Mouse (Mus musculus): ENCODE data around the gene Xpa. TPM values are rescaled to one million over a fixed set of nuclear protein-coding genes. Genes with fewer than 3 reads are reported as not detected.

Xpa gene
- polyA plus RNA-seq, 1 experiment from 2014 or later, result 21.1 TPM

- Histone ChIP-seq H3K27ac (no peak overlapping the region), H3K9me3 (no peaks in the 10 kb centered on the region), H3K4me3 (no peak overlapping the region), H3K4me1 (0 out of 2 replicates have a peak, but pooled peaks cover 5% of the 10 kb centered on the region), H3K27me3 (ENCODE audit: poor library complexity, severe bottlenecking) (no peaks in the 10 kb centered on the region), H3K36me3 (replicated peaks) (peaks cover 92% of the 10 kb centered on the region)
- 94% methylated on average over 7 of the region's 7 CpGs for WGBS
- DNase-seq (ENCODE audit: extremely low spot score, low spot score), result no peak
Observed at GRCm38 (mm10) chr4:46182181-46182580, 13.9 kb downstream of the Xpa start.

- Histone ChIP-seq H3K36me3 (replicated peaks) (peaks cover 98% of the 10 kb centered on the region), H3K4me3 (no peak overlapping the region), H3K4me1 (0 out of 2 replicates have a peak, but pooled peaks cover 5% of the 10 kb centered on the region), H3K27me3 (ENCODE audit: poor library complexity, severe bottlenecking) (no peaks in the 10 kb centered on the region), H3K9me3 (no peaks in the 10 kb centered on the region), H3K27ac (no peak overlapping the region)
- WGBS, result 67% methylated on average over 6 of the region's 6 CpGs
- no peak for DNase-seq (ENCODE audit: extremely low spot score, low spot score)
Observed at GRCm38 (mm10) chr4:46181168-46181567, 14.9 kb downstream of the Xpa start.

- Histone ChIP-seq H3K27ac (no peak overlapping the region), H3K4me1 (0 out of 2 replicates have a peak, but pooled peaks cover 5% of the 10 kb centered on the region), H3K36me3 (replicated peaks) (peaks cover 100% of the 10 kb centered on the region), H3K9me3 (no peaks in the 10 kb centered on the region), H3K4me3 (no peak overlapping the region), H3K27me3 (ENCODE audit: poor library complexity, severe bottlenecking) (no peaks in the 10 kb centered on the region)
- DNase-seq (ENCODE audit: extremely low spot score, low spot score), result no peak
- WGBS, result 87% methylated on average over 7 of the region's 7 CpGs
Observed at GRCm38 (mm10) chr4:46177496-46177895, 18.6 kb downstream of the Xpa start.

- H3K27me3 ChIP-seq (ENCODE audit: poor library complexity, severe bottlenecking), result no peaks in the 10 kb centered on the region
- no peak for DNase-seq (ENCODE audit: extremely low spot score, low spot score)
- no peaks in the 10 kb centered on the region for H3K9me3 ChIP-seq
- H3K4me3 ChIP-seq, result no peak overlapping the region
- 85% methylated on average over 5 of the region's 5 CpGs for WGBS
- no peak overlapping the region for H3K27ac ChIP-seq
- 0 out of 2 replicates have a peak, but pooled peaks cover 5% of the 10 kb centered on the region for H3K4me1 ChIP-seq
- H3K36me3 ChIP-seq (replicated peaks), result peaks cover 100% of the 10 kb centered on the region
Observed at GRCm38 (mm10) chr4:46177018-46177417, 19.1 kb downstream of the Xpa start.

GRCm38 (mm10) chr4:46176313-46176712, 19.8 kb downstream of the Xpa start:
- Histone ChIP-seq H3K4me1 (0 out of 2 replicates have a peak, but pooled peaks cover 4% of the 10 kb centered on the region), H3K36me3 (replicated peaks) (peaks cover 100% of the 10 kb centered on the region)
- WGBS, result 80% methylated on average over 4 of the region's 4 CpGs

GRCm38 (mm10) chr4:46171761-46172160, 24.4 kb downstream of the Xpa start:
- H3K4me1 ChIP-seq, result no peaks in the 10 kb centered on the region
- H3K27ac ChIP-seq, result no peak overlapping the region
- H3K4me3 ChIP-seq, result no peak overlapping the region
- H3K36me3 ChIP-seq (replicated peaks), result peaks cover 100% of the 10 kb centered on the region
- 92% methylated on average over 7 of the region's 7 CpGs for WGBS
- no peak for DNase-seq (ENCODE audit: extremely low spot score, low spot score)
- no peaks in the 10 kb centered on the region for H3K27me3 ChIP-seq (ENCODE audit: poor library complexity, severe bottlenecking)
- no peaks in the 10 kb centered on the region for H3K9me3 ChIP-seq

More at GRCm38 (mm10) chr4:46176313-46176712, 19.8 kb downstream of the Xpa start:
- Histone ChIP-seq H3K4me3 (no peak overlapping the region), H3K9me3 (no peaks in the 10 kb centered on the region), H3K27ac (no peak overlapping the region), H3K27me3 (ENCODE audit: poor library complexity, severe bottlenecking) (no peaks in the 10 kb centered on the region)
- no peak for DNase-seq (ENCODE audit: extremely low spot score, low spot score)

GRCm38 (mm10) chr4:46165831-46166230, 30.3 kb downstream of the Xpa start:
- Histone ChIP-seq H3K36me3 (replicated peaks) (peaks cover 100% of the 10 kb centered on the region), H3K27me3 (ENCODE audit: poor library complexity, severe bottlenecking) (no peaks in the 10 kb centered on the region), H3K4me1 (no peaks in the 10 kb centered on the region), H3K27ac (no peak overlapping the region), H3K4me3 (no peak overlapping the region), H3K9me3 (no peaks in the 10 kb centered on the region)
- no peak for DNase-seq (ENCODE audit: extremely low spot score, low spot score)
- WGBS, result 95% methylated on average over 5 of the region's 5 CpGs

GRCm38 (mm10) chr4:46164027-46164426, 32.1 kb downstream of the Xpa start:
- no peaks in the 10 kb centered on the region for H3K9me3 ChIP-seq
- H3K27me3 ChIP-seq (ENCODE audit: poor library complexity, severe bottlenecking), result no peaks in the 10 kb centered on the region
- H3K4me1 ChIP-seq, result no peaks in the 10 kb centered on the region
- no peak overlapping the region for H3K27ac ChIP-seq
- no peak overlapping the region for H3K4me3 ChIP-seq
- WGBS, result 88% methylated on average over 2 of the region's 2 CpGs
- DNase-seq (ENCODE audit: extremely low spot score, low spot score), result no peak
- peaks cover 100% of the 10 kb centered on the region for H3K36me3 ChIP-seq (replicated peaks)

GRCm38 (mm10) chr4:46151903-46152544, 44.1 kb downstream of the Xpa start:
- Histone ChIP-seq H3K9me3 (no peaks in the 10 kb centered on the region), H3K27me3 (ENCODE audit: poor library complexity, severe bottlenecking) (no peaks in the 10 kb centered on the region), H3K4me3 (no peak overlapping the region), H3K36me3 (replicated peaks) (peaks cover 98% of the 10 kb centered on the region), H3K4me1 (no peaks in the 10 kb centered on the region), H3K27ac (no peak overlapping the region)
- WGBS, result 94% methylated on average over 12 of the region's 12 CpGs
- no peak for DNase-seq (ENCODE audit: extremely low spot score, low spot score)

- no peak overlapping the region for H3K27ac ChIP-seq
- no peak overlapping the region for H3K4me3 ChIP-seq
- H3K4me1 ChIP-seq, result no peaks in the 10 kb centered on the region
- peaks cover 96% of the 10 kb centered on the region for H3K36me3 ChIP-seq (replicated peaks)
- H3K27me3 ChIP-seq (ENCODE audit: poor library complexity, severe bottlenecking), result no peaks in the 10 kb centered on the region
- DNase-seq (ENCODE audit: extremely low spot score, low spot score), result no peak
- 97% methylated on average over 1 of the region's 1 CpGs for WGBS
- no peaks in the 10 kb centered on the region for H3K9me3 ChIP-seq
Observed at GRCm38 (mm10) chr4:46146881-46147280, 49.2 kb downstream of the Xpa start.

- Histone ChIP-seq H3K4me1 (peaks cover 13% of the 10 kb centered on the region), H3K36me3 (replicated peaks) (peaks cover 71% of the 10 kb centered on the region), H3K27me3 (ENCODE audit: poor library complexity, severe bottlenecking) (no peaks in the 10 kb centered on the region), H3K4me3 (no peak overlapping the region), H3K27ac (no peak overlapping the region), H3K9me3 (no peaks in the 10 kb centered on the region)
- 72% methylated on average over 3 of the region's 3 CpGs for WGBS
- no peak for DNase-seq (ENCODE audit: extremely low spot score, low spot score)
Observed at GRCm38 (mm10) chr4:46144323-46144722, 51.8 kb downstream of the Xpa start.

GRCm38 (mm10) chr4:46138287-46139222, 57.6 kb downstream of the Xpa start, which contains the start of the genes Ncbp1 and Tstd2:
TSS of gene Ncbp1 (plus strand) at chr4:46138613.
TSS of gene Tstd2 (minus strand) at chr4:46138694.
- H3K27me3 ChIP-seq (ENCODE audit: poor library complexity, severe bottlenecking), result no peaks in the 10 kb centered on the region
- under 1% methylated on average over 90 of the region's 90 CpGs for WGBS
- H3K4me1 ChIP-seq, result peaks cover 30% of the 10 kb centered on the region
- H3K4me3 ChIP-seq, result peak within 1 kb of the TSS; percentile 77
- no peaks in the 10 kb centered on the region for H3K9me3 ChIP-seq
- peaks cover 45% of the 10 kb centered on the region for H3K36me3 ChIP-seq (replicated peaks)
- peak; percentile 91 for DNase-seq (ENCODE audit: extremely low spot score, low spot score)
- H3K27ac ChIP-seq, result peak within 1 kb of the TSS; percentile 96
